ENCODE assay signal across 8 mouse cellular contexts in genomic region chr4:111687613-111688012, GRCm38 (mm10). TPM values are rescaled to one million over a fixed set of nuclear protein-coding genes. Genes with fewer than 3 reads are reported as not detected.
DNase-seq lines count a peak whose midpoint lies in the region; ATAC-seq and TF ChIP-seq lines count a peak whose summit lies in the region.

No protein-coding gene starts in this region.

- H3K4me1 ChIP-seq in megakaryocyte, embryonic 14.5 days = peaks cover 12% of the 10 kb centered on the region; the same call in 1 of the 2 replicates

- no peaks in the 10 kb centered on the region for H3K27me3 ChIP-seq in Patski
- H3K27me3 ChIP-seq in megakaryocyte, embryonic 14.5 days (replicated peaks) = peaks cover 10% of the 10 kb centered on the region

- DNase-seq in Patski (ENCODE audit: low read depth, low spot score) = no peak
- peak; percentile 81 to 85 for DNase-seq in cerebellum, postnatal 14 days
- DNase-seq in gastrocnemius, adult 8-10 months (ENCODE audit: low spot score in 2 of 2) = peak; percentile 47 to 51
- DNase-seq in hindlimb bud, embryonic 11.5 days (ENCODE audit: extremely low spot score, low read depth, low spot score) = peak; percentile 80
- peak; percentile 45 to 61 for DNase-seq in left cerebral cortex, adult 8-10 months (ENCODE audit: low spot score in 2 of 2)
- DNase-seq in right cerebral cortex, adult 2 months (ENCODE audit: low spot score in 2 of 2) = peak; percentile 86
- DNase-seq in urinary bladder, postnatal 14 days (ENCODE audit: low spot score) = peak; percentile 82

- H3K9me3 ChIP-seq in megakaryocyte, embryonic 14.5 days = no peaks in the 10 kb centered on the region

- TF ChIP-seq CTCF in Patski (IDR thresholded peaks at IDR 0.05) = peak; percentile 88

- peak overlapping the region; percentile 89 for H3K4me3 ChIP-seq in megakaryocyte, embryonic 14.5 days (replicated peaks)

- in situ Hi-C loops in Patski (cut with MboI; ENCODE audit: low pct_unique_long_range_greater_than_20kb) = no loop called here

- ATAC-seq in Patski = peak; percentile 94

- H3K36me3 ChIP-seq in megakaryocyte, embryonic 14.5 days (replicated peaks; ENCODE audit: low read length) = no peaks in the 10 kb centered on the region

- POLR2A ChIA-PET in Patski (lab: Charles Lee) = no interaction called here

- CTCF ChIA-PET in Patski (lab: Charles Lee) = interaction anchor here (0.7 to 2.9 kb wide), 15 partner anchors 9 to 199 kb away, joined by 3 to 16 read pairs (median 5); no protein-coding TSS in a partner anchor

RNA-seq across cellular contexts. Expression of gene Spata6, which starts 32.2 kb away (rescaled TPM):
- 37.8 TPM for polyA plus RNA-seq in Patski (2021)
- 1 to 10 TPM; 1.5 to 4.1 (median 3.2) TPM for total RNA-seq in gastrocnemius, adult 8-10 months (2022)
- total RNA-seq in left cerebral cortex, adult 8-10 months (2022) = 1 to 10 TPM; 3.6 to 6.3 (median 5.3) TPM
- polyA plus RNA-seq in megakaryocyte, embryonic 14.5 days (2012; ENCODE audit: insufficient read depth, low replicate concordance) = 6.1 TPM in 1 of 2 replicates, not detected in the other
